Mouse (Mus musculus): ENCODE measurements around the gene Garem2.
A peak's percentile ranks its signal among the peaks of the same experiment; 100 is the strongest.

The Garem2 gene

DNA sequence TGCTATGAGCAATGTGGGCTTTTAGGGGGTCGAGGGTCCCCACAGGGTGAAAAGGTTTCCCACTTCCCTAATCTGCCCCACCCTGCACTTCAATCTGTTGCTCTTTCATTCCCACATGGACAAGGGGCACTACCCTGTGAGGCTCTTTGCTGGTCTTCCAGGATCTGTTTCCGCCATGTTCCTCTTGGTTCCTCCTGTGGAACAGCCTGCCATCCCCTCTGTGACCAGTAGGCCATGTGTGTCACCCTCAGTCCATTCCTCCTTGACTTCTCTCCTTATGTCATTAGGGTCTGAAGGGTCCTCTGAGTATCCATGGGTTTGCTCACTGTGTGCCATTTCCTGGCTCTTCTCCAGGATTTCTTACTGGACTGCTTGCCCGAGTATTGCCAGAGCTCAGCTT, 6.8 kb downstream of the Garem2 start:
- DNase-seq (ENCODE audit: low spot score) = no peak

GRCm38 (mm10) chr5:30112533-30113068, 7.6 kb downstream of the Garem2 start:
- no peak for DNase-seq (ENCODE audit: low spot score)

GRCm38 (mm10) chr5:30113881-30114760, 9.2 kb downstream of the Garem2 start:
- DNase-seq (ENCODE audit: low spot score) = peak; percentile 62

- DNase-seq (ENCODE audit: low spot score) = no peak
Measured at GRCm38 (mm10) chr5:30114761-30115140, 9.8 kb downstream of the Garem2 start.

DNA sequence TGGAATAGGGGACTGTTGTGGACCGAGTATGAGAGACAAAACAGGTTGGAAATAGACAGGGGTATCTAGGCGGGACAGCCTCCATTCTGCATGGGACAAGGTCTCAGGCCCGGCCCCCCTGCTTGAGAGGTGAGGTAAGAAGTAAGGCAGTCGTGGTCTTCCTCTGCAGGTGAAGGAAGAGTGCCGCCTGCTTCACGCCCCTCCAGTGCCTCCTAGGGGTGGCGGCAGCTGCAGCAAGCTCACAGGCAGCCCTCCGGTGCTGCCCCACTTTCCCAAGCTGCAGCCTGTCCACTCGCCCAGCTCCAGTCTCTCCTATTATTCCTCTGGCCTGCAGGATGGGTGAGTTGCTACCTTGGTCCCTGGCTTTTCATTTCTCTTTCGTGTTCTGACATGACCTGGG, 10.8 kb downstream of the Garem2 start:
- DNase-seq (ENCODE audit: low spot score) = no peak

DNA sequence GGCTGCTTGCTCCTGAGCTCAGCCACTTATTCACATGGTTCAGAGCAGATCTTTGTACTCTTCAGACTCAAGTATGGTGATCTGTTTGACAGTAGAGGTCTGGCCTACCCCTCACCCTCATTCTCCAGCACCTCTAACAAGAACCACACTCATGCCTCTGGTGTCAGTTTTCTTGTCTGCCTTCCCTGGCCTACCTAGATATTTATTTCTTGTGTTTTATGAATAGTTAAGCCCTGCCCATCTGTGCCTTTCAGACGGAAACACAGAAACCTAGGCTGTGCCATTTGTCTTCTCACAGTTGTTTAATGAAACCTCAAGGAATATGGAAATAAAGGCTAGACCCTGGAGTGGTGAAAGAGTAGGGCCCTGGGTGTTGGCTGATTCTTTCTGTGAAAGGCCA, 13.1 kb downstream of the Garem2 start:
- DNase-seq (ENCODE audit: low spot score) = no peak

DNA sequence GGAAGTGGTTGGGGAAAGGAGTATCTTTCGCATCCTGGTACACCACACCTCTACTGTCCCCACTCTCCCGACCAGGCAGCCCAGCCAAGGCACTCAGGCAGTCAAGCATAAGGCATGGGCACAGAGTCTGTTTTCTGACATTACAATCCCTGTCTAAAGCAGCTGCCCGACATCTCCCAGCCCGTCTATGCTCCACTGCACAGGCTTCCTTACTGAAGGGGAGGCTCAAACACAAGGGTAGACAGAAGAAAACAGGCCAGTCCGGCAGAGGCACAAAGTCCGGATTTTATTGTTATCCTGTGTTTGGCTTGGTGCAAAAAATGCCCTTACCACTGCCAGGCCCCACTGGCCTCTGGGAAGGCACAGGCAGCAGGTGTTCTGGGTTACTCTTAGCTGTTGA, 14.2 kb downstream of the Garem2 start:
- DNase-seq (ENCODE audit: low spot score) = no peak

GRCm38 (mm10) chr5:30120106-30120505, 15.1 kb downstream of the Garem2 start:
- DNase-seq (ENCODE audit: low spot score) = no peak

GRCm38 (mm10) chr5:30122481-30122880, 17.5 kb downstream of the Garem2 start:
- DNase-seq (ENCODE audit: low spot score) = no peak

DNA sequence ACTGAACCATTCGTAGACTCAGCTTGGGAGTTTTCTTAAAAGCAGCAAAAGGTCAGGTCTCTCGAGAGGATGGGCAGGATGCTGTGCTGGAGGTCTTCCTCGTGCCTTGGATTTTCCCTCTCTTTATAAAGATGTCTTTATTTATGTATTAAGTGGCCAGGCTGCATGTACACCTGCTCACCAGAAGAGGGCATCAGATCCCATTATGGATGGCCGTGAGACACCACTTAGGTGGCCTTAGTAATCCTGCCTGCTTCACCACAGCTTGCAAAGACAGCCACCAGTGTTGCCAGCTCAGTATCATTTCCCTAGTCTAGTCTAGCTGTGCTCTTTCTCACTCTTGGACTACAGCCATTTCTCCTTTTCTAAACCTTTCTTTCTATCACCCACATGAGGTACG, 20.6 kb downstream of the Garem2 start:
- DNase-seq (ENCODE audit: low spot score) = no peak

- no peak for DNase-seq (ENCODE audit: low spot score)
Measured at GRCm38 (mm10) chr5:30126756-30127155, 21.8 kb downstream of the Garem2 start.

- DNase-seq (ENCODE audit: low spot score) = no peak
Measured at GRCm38 (mm10) chr5:30127921-30128597, 23.1 kb downstream of the Garem2 start.

DNA sequence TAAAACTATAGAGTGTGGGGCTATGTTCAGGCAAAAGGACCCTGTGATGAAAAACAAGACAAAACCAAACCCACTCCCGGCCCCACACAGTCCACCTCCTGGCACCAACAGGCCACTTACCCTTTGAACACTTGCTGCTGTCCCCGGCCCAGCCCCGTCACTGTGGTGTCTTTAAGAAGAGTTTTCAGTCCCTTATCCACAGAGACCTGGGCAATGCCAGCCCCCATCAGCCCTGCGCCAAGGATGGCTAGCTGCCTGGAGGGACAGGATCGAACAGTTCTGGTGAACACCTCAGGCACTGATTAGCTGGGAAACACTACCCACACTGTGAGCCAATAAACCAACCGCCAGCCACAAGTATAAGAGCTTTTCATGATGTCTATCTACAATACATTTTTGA, 23.7 kb downstream of the Garem2 start:
- no peak for DNase-seq (ENCODE audit: low spot score)

DNA sequence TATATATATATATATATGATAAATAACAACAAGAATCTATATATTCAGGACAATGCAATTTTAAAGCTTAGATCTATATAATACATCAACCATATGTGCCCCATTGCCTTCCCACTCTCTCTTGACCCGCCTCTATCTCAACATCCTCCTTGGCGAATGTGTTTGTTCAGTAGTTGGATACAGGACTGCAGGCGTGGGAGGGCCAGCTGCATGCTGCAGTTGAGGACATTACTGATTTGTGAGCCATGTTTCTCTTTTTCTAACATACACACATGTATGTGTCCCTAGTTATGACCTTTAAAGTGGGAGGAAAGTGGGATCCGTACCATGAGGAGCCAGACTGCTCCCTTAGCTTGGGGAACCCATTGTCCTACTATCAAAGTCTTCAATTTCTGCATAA, 26.3 kb downstream of the Garem2 start:
- DNase-seq (ENCODE audit: low spot score) = no peak

GRCm38 (mm10) chr5:30132173-30132572, 27.2 kb downstream of the Garem2 start:
- no peak for DNase-seq (ENCODE audit: low spot score)

DNA sequence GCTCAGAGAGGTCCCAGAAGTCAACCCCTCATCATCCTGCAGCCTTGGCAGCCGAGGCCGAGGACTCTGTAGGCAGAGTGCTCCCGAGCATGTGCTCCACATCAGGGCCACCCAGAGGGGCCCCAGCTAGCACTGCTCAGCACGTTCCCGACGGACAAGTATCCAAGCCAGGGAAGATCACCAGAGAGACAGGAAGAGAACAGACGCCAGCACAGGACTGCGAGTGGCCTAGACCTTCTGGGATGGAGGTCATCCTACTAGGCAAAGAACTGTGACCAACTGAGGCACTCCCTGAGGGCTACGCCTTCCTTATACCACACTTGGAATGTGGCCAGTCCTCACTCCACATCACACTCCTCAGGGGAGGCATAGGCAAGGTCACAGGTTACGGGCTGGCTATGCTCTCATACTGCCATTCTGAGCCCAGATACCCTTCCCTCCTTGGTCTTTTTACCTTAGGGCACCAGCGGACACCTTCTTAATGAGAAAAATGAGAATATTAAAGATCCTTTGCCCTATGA, 30.8 kb downstream of the Garem2 start:
- DNase-seq (ENCODE audit: low spot score) = no peak

GRCm38 (mm10) chr5:30137271-30137670, 32.3 kb downstream of the Garem2 start:
- no peak for DNase-seq (ENCODE audit: low spot score)

DNA sequence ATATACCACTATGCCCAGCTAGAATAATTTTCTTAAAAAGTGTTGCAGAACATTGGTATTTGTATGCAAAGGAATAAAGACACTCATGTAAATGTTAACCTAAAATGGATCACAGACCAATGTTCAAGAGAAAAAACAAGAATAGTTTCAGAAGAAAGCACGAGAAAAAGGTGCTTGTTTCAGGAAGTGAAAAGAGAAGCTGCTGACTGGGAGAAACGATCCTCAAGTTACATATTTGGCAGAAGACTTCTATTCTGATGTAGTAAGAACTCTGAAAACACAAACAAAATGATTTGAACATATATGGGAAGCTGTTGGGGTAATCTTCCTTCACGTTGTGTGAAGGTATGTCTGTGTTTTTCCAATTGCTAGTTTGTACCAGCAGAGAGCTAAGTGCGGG, 33.2 kb downstream of the Garem2 start:
- DNase-seq (ENCODE audit: low spot score) = no peak

DNA sequence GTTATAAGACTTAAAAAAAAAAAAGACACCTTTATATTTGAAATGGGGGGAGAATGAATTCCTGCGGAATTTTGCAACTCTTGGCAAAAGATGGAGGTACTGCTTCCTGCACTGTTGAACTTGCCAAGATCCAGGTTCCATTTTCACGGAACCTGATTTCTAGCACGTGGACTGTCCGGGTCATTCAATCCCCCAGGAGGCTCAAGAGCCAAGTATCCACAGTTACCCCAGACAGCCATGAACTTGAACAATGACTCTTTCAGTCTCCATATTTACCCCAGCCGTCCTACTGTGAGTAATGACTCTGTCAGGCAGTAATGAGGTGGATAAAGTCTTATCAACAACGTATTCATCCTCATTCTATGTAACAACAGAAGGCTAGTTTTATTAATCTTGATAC, 41.6 kb downstream of the Garem2 start:
- no peak for DNase-seq (ENCODE audit: low spot score)

DNA sequence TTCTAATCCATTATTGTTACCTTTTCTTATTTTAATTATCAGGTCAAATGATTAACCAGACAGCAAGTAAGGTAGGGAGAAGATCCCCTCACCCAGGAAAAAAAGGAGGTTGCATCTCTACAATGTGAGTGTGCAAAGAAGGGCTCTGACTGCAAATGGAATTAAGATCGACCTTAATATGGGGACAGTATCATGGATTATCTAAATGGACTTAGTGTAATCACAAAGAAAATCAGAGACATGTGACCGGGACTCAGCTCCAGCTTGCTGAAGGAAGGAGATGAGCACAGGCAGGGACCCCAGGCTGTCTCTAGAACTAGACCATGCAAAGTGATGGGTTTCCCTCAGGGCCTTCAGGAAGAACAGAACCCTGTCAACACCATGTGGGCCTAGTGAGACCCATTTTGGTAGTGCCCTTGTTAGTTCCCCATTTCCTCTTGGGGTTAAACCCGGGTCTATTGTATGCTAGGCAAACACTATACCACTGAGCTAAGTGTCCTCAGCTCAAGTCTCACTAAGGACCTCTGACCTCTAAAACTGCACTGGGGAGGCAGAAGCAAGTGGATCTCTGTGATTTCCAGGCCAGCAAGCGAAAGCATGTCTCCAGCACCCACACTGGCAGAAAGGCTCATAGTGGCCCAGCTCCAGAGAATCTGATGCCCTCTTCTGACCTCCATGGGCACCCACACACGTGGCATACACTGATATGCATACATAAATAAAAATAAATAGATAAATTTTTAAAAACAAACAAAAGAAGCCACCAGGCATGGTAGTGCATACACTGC, 43.4 kb downstream of the Garem2 start:
- no peak for DNase-seq (ENCODE audit: low spot score)

DNA sequence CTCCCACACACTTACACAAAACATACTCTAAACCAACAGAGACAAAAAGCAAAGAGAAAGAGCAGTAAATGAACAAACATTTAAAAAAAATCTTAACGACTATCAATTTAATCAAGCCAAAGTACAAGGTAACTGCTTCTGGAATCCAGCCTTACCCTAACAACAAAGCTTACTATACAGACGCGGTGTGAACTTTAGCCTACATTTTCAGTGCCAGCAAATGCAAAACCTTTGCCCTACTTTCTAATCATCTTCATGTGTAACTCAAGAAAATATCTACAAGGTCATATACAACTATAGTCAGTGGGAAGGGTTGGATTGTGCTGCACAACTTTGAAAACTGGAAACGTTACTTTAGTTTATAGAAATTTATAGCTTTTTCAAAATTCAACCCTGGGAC, 47.0 kb downstream of the Garem2 start:
- peak; percentile 22 for DNase-seq (ENCODE audit: low spot score)

DNA sequence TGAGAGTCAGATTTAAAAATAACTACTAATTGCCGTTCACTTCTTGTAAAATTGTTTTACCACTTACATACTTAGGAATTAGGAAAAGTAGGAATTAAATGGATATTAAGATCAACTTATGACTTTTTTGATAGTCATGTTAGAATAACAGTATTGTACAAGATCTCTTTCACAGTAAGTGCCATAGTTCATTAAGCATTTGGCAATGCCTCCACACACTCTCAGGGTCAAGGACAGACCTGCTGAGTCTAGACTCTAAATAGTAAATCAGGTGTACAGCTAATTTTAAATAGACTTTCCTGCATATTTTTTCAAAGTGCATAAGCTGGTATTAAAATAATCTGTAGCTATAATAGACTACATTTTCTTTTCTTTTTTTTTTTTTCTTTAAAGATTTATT, 47.5 kb downstream of the Garem2 start:
- no peak for DNase-seq (ENCODE audit: low spot score)

Measured in urinary bladder, postnatal 14 days (tissue).